Mouse (Mus musculus) lung, adult 2 months (tissue): Measurements from ENCODE around the gene Cfap161.

Experiments
- CTCF ChIP-seq: fragments of 200-500 bp; IDR thresholded peaks from 2 replicates; pipeline ENCODE4 v1.5.1; 2011; ENCODE audit warnings: mild to moderate bottlenecking, low read length, control low read depth; ENCODE audit not compliant: insufficient read depth
- POLR2A ChIP-seq: fragments of 200-500 bp; IDR thresholded peaks from 2 replicates; pipeline ENCODE4 v1.6.1; 2011; ENCODE audit warnings: low read depth, mild to moderate bottlenecking, control low read depth, low read length, borderline replicate concordance; ENCODE audit errors: extremely low read depth

GRCm38 (mm10) chr7:83774721-83775120 is 20.0 kb downstream of the Cfap161 start:
- TF ChIP-seq CTCF: peak; percentile 34
- TF ChIP-seq POLR2A: no peak
